Mouse (Mus musculus): ENCODE measurements around the gene Olfr54.
"Not testable (repeated sequence)": the region's sequence is repeated elsewhere in the genome, so short reads cannot be mapped to it uniquely, and the experiment has no call there.

Olfr54 gene

GRCm38 (mm10) chr11:51013936-51014335 lies at the start of gene Olfr54:
Olfr54 (plus strand) TSS chr11:51014236.
- DNase-seq: no peak

- DNase-seq: no peak
These were observed 49.1 kb upstream of the Olfr54 start for GRCm38 (mm10) chr11:50964886-50965285.

DNA sequence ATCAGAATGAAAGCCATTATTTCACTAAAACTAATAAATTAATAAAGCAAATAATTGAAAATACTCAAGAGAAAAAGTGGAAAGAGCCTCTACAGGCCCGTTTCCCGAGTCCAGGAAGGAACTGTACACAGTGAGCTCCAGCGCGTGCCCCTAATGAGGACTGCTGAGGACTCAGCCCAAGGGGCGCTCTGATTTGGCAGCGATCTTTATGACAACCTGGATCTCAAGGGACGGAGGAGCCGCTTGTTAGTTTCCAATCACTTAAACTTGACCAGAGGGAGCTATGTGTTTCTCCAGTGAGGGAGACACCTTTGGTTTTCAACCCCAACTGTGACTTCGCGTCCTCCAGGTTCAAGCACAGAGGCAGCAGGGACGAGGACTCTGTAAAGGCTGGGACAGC lies 47.8 kb upstream of the Olfr54 start, which contains the start of gene Olfr1378:
Olfr1378 (plus strand) TSS at position 301 of the 400 bp plus-strand sequence.
- DNase-seq: no peak

DNA sequence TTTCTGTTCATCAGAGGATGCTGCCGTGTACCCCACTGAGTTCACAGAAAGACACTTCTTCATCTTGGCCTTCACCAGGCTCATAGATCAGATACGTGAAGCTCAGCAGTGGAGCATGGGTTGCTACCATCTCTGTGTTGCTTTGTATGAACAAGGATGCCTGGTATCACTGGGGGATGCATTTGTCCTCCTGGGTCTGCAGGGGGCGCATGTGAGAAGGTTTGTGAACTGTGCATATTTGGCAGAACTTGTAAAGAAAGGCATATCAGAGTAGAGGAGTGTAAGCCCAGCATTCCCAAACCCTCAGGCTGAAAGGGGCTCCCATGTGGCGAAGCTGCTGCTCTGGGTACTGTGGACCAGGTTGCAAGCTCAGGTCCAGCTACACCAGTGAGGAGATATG lies 36.8 kb upstream of the Olfr54 start:
- DNase-seq: no peak

DNA sequence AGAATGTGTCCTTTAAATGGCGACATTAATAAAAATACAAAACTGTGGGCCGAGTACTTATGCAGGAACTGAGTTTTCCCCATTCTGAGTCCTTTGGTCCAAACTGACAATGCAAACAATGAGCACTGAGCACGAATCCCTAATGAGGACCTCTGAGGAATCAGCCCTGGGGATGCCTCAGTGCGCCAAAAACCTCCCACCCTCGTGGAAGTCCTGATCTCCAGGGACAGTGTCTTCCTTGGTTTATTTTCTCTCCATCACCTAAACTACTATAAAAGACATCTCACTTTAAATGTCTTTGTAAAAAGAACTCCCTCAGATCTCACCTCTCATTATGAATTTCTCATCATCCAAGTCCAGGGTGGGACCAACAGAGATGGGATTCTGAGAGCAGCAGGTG lies 32.4 kb upstream of the Olfr54 start, which contains the start of gene Olfr1377:
Olfr1377 (plus strand) TSS at position 301 of the 400 bp plus-strand sequence.
- DNase-seq: no peak

DNA sequence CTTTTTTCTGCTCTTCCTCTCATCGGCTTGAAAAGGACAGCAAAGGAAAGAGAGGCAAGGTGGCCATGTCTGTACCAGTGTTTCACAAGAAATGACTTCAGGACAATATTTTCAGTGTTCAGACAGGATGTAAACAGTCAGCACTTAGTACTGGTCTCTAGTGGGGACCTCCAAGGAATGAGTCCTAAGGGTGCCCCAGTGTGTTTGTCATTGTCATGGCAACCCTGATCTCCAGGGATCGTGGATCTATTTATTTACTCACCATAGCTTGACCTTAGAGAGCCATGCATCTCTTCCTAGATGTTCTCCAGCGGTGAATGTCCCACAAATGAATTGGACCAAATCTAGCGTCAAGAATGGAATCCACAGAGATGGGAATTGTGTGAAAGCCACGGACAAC lies 10.7 kb upstream of the Olfr54 start, which contains the start of gene Olfr51:
Olfr51 (plus strand) TSS at position 301 of the 400 bp plus-strand sequence.
- no peak for DNase-seq

DNA sequence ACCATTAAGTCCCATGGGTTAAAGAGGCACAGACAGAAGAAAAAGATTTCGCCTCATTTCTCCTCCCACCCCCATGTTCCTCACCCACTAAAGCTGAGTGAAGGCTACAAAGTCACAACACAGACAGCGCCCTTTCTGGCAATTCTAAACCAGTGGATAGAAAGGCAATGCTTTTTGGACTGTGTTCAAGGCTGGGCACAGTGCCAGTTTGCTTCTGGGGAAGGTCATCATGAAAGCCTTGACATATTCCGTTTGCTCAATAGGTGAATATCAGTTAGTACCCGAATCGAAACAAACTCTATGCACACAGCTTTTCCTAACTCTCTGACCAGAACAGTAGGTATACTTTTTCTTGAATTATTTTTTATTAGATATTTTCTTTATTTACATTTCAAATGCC lies 2.2 kb upstream of the Olfr54 start:
- DNase-seq: peak; percentile 68 to 69

DNA sequence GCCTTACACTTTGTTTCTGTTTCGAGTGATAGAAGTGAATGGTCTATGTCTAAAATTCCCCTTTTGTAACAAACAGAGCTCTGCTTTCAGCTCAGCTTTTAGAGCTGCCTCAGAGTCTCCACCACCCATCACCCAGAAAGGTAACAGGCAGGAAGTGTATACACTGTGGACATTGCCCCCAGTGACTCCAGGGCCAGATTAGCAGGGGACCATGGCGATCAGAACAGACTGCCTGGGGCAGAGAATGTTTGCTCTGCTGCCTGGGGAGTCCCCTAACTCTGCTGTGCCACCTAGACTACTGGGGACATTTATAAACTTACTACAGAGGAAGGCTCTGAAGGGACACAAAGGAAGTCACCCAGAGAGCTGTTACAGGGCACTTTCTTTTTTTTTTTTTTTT lies 2.3 kb downstream of the Olfr54 start:
- no peak for DNase-seq

DNA sequence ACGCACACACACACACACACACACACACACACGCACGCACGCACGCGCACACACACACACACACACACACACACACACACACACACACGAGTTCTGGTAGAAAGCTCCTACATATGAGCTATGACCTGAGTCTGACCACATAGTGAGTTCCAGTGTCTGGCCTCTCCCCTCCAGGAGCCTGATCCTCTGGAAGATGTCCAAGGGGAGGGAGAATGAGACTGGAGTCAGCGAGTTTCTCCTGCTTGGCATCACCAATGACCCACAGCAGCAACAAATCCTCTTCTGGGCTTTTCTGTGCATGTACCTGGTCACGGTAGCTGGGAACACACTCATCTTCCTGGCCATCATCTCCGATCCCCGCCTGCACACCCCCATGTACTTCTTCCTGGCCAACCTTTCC lies 12.8 kb downstream of the Olfr54 start:
- DNase-seq: peak; percentile 39 to 64

DNA sequence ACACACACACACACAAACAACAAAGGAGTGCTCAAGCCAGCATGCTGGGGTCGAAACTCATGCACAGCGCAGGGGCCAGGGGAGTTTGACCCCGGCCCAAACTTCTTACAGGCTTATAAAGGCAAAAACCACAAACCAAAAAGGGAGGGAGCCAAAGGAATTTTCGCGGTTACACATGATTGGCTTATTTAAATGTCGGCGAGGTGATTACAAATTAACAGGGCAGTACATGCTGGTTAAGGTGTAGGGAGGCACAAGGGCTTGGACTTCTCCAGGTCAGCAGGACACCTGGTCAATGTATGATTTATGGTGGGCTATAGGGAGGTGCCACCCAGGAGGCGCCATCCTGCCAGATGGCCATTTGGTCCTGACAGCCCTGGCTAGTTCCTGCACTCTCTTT lies 15.3 kb downstream of the Olfr54 start:
- DNase-seq: peak; percentile 19 to 40

DNA sequence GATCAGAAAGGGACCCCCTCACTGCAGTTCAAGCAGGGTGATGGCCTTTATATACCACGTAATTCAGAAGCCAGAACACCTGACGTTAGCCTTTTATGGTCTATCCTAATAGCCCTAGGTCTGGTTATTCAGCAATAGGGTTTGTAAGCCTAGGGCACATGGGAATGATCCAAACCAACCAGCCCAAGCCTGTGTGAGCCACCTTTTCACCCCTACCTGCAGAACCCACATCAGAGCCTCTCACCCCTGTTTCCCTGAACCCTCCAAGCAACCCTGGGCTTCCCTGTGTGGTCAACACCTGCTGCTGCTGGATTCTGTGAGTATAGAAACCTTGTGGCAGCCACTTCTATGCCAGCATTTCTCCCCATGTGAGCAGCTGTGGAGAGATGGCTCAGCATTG lies 16.2 kb downstream of the Olfr54 start:
- peak; percentile 11 to 65 for DNase-seq

- DNase-seq: peak in 1 of 2 experiments; percentile 45
These were observed 18.8 kb downstream of the Olfr54 start for GRCm38 (mm10) chr11:51032851-51033250.

GRCm38 (mm10) chr11:51034141-51034540 lies 20.1 kb downstream of the Olfr54 start:
- not testable (repeated sequence) for DNase-seq

- DNase-seq: peak; percentile 56 to 58
These were observed 21.9 kb downstream of the Olfr54 start for GRCm38 (mm10) chr11:51035951-51036350.

DNA sequence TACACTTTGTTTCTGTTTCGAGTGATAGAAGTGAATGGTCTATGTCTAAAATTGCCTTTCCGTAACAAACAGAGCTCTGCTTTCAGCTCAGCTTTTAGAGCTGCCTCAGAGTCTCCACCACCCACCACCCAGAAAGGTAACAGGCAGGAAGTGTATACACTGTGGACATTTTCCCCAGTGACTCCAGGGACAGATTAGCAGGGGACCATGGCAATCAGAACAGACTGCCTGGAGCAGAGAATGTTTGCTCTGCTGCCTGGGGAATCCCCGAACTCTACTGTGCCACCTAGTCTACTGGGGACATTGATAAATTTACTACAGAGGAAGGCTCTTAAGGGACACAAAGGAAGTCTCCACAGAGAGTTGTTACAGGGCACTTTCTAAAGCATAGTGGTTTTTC lies 30.7 kb downstream of the Olfr54 start:
- DNase-seq: not testable (repeated sequence)

- peak; percentile 32 to 36 for DNase-seq
These were observed 33.8 kb downstream of the Olfr54 start, which contains the start of gene Olfr1375 for GRCm38 (mm10) chr11:51047809-51048208. Olfr1375 (plus strand) TSS chr11:51048109.

DNA sequence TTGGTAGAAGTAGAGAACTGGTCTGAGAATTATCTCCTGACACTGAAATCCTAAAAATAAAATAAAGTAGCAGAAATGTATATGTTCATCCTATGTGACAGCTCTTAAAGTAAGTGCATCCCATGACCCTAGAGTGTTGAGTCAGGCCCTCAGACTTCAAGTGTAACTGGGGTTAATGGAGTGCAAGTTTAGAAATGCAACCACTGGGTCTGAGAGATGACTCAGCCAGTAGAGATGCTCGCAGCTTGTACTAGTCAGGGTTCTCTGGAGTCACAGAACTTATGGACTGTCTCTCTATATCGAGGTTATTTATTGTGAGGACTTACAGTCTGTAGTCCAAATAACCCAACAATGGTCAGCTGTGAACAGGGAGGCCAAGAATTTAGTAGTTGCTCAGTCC lies 37.6 kb downstream of the Olfr54 start:
- no peak for DNase-seq

- no peak for DNase-seq
These were observed 39.2 kb downstream of the Olfr54 start for GRCm38 (mm10) chr11:51053230-51053629.

DNA sequence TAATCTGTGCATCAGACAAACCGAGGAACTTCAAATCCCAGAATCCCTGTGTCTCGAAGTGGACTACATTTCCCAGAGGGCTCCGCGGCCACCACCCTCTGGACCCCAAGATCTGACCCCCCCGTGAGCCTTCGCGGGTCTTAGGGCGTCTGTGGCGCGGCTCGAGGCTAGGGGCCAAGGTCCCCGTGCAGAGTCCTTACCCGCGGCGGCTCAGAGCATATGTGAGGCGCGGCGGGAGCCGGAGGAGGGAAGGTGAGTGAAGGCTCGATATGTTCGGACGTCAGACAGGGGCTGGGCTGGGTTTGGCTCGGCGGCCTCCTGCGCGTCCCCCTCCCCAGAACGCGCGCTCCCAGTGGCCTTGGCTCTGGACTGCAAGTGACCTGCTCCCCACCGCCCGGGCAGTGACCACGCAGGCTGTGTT lies 45.1 kb downstream of the Olfr54 start, which contains the start of gene Zfp354a:
Zfp354a (plus strand) TSS at position 107 of the 421 bp plus-strand sequence.
- DNase-seq: peak; percentile 88 to 90

DNA sequence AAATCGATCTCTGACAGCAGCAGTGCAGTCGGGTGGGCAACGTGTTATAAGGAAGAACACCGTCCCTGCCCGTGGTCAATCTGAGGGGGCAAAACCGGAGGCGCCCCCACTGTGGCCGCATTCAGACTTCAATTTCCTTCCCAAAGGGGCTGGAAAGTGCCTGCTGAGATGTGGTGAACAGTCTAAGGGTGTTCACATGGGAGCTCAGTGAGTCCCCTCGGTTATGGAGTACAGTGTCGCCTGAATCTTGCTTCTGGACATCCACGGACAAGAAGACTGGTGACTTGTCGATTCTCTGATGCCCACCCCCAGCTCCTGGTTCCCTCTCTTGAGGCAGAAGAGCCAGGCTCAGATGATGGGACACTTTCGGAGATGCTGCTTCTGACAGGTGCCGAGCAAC lies 45.6 kb downstream of the Olfr54 start:
- DNase-seq: no peak

- peak; percentile 81 to 89 for DNase-seq
These were observed 46.9 kb downstream of the Olfr54 start for GRCm38 (mm10) chr11:51060981-51061380.

GRCm38 (mm10) chr11:51063276-51063675 lies 49.2 kb downstream of the Olfr54 start:
- DNase-seq: peak in 1 of 2 experiments; percentile 18

- DNase-seq: no peak
These were observed 49.8 kb downstream of the Olfr54 start for GRCm38 (mm10) chr11:51063841-51064240.

All from kidney, postnatal 25 days (tissue).